Mouse (Mus musculus): ENCODE measurements around the gene Map2k2.
A peak's percentile ranks its signal among the peaks of the same experiment; 100 is the strongest.
"Not testable (repeated sequence)": the region's sequence is repeated elsewhere in the genome, so short reads cannot be mapped to it uniquely, and the experiment has no call there.

The Map2k2 gene

GRCm38 (mm10) chr10:81177491-81177925 lies 71.8 kb downstream of the Map2k2 start:
- peak; percentile 57 to 71 for DNase-seq

- DNase-seq: peak in 1 of 2 experiments; percentile 40
These were observed 72.4 kb downstream of the Map2k2 start for GRCm38 (mm10) chr10:81177958-81178712.

GRCm38 (mm10) chr10:81178927-81179326 lies 73.2 kb downstream of the Map2k2 start:
- no peak for DNase-seq

- no peak for DNase-seq
These were observed 74.0 kb downstream of the Map2k2 start for GRCm38 (mm10) chr10:81179451-81180342.

- DNase-seq: no peak
These were observed 75.2 kb downstream of the Map2k2 start for GRCm38 (mm10) chr10:81180946-81181345.

- DNase-seq: not testable (repeated sequence)
These were observed 76.1 kb downstream of the Map2k2 start for GRCm38 (mm10) chr10:81181860-81182259.

GRCm38 (mm10) chr10:81182336-81183333 lies 76.9 kb downstream of the Map2k2 start, which contains the start of gene Dapk3:
TSS of gene Dapk3 (plus strand) at chr10:81183005.
- DNase-seq: peak; percentile 96
